Mouse (Mus musculus): ENCODE data around the gene Shld2.

GRCm38 (mm10) chr14:34318113-34318512, 7.8 kb upstream of the Shld2 start:
- no peak for TF ChIP-seq CTCF (conservative IDR thresholded peaks at IDR 0.05; ENCODE audit: low read length)
- no peak for TF ChIP-seq NANOG (IDR thresholded peaks at IDR 0.05; ENCODE audit: borderline replicate concordance, low read length)
- no peak for TF ChIP-seq POU5F1 (IDR thresholded peaks at IDR 0.05; ENCODE audit: borderline replicate concordance, low read length)
